Mouse (Mus musculus) lung, adult 2 months (tissue): Measurements from ENCODE around the gene Dab1.

Experiments used
- CTCF ChIP-seq: fragments of 200-500 bp; IDR thresholded peaks from 2 replicates; pipeline ENCODE4 v1.5.1; 2011; ENCODE audit warnings: mild to moderate bottlenecking, low read length, control low read depth; ENCODE audit not compliant: insufficient read depth
- POLR2A ChIP-seq: fragments of 200-500 bp; IDR thresholded peaks from 2 replicates; pipeline ENCODE4 v1.6.1; 2011; ENCODE audit warnings: low read depth, mild to moderate bottlenecking, control low read depth, low read length, borderline replicate concordance; ENCODE audit errors: extremely low read depth

GRCm38 (mm10) chr4:104674706-104675105, 1055.5 kb downstream of the Dab1 start:
- TF ChIP-seq POLR2A: no peak
- no peak for TF ChIP-seq CTCF
